ENCODE assay signal across 8 mouse cellular contexts in the genomic region with DNA sequence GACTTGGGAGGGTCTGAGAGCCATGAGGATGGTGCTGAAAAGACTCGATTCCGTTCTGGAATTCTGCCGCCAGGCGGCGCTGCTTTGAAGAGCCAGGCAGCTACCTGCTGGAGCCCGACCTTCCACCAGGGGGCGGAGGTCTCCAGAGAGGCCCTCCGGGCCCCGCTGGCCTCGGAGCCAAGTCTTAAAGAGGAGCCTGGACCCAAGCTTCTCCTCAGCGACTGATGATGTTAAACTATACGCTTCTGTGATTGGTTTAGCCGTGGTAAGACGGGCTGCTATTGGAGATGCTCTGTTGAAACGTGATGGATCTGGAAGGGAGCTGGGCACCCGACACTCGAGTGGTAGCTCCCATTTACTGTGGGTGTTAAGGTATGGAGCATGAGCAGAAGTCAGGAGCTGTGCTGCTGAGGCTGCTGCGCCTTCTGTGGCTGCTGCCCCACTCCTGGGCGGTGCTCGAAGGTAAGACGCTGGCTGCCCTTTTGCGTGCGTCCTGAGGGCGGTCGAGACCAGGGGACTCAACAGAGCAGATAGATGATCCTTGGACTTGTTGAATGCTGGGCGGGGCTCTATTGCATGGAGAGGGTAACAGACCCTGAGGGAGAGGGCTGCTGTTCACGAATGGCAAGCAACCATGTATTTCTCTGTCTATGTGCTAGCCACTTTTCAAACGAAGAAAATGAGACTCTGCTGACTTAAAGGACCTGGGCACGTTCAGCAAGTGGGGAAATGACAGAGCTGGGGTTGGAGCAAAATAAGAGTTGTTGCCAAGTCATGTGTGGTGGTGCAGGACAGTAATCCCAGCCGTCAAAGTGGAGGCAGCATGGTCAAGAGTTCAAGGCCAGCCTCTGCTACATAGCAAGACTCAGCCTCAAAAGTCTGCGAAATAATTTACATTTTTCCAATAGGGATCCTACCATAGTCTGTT. TPM values are rescaled to one million over a fixed set of nuclear protein-coding genes. Genes with fewer than 3 reads are reported as not detected.
A peak's percentile ranks its signal among the peaks of the same experiment; 100 is the strongest.
DNase-seq lines count a peak whose midpoint lies in the region; ATAC-seq and TF ChIP-seq lines count a peak whose summit lies in the region.

No protein-coding gene starts in this region.

- peaks cover 19% of the 10 kb centered on the region for H3K4me1 ChIP-seq in heart, embryonic 15.5 days (replicated peaks)
- H3K4me1 ChIP-seq in liver, embryonic 14.5 days (replicated peaks; ENCODE audit: control insufficient read depth in 2 of 2, insufficient read depth in 2 of 2, low read length in 1 of 2): peaks cover 3 to 12% of the 10 kb centered on the region in 2 experiments; a peak in 3 of 4 replicates
- H3K4me1 ChIP-seq in neural tube, embryonic 11.5 days (ENCODE audit: control insufficient read depth, insufficient read depth, low read length): no peaks in the 10 kb centered on the region
- H3K4me1 ChIP-seq in stomach, postnatal 0 days (replicated peaks; ENCODE audit: control insufficient read depth, insufficient read depth): peaks cover 2% of the 10 kb centered on the region; the same call in 1 of the 2 replicates

- no peak for TF ChIP-seq EP300 in liver, embryonic 14.5 days (IDR thresholded peaks at IDR 0.05; ENCODE audit: low read depth)
- no peak for TF ChIP-seq EP300 in stomach, postnatal 0 days (optimal IDR thresholded peaks at IDR 0.05)

- H3K4me2 ChIP-seq in heart, embryonic 15.5 days: peak overlapping the region; percentile 83
- peak overlapping the region; percentile 48 for H3K4me2 ChIP-seq in liver, embryonic 14.5 days (ENCODE audit: low read depth)
- H3K4me2 ChIP-seq in neural tube, embryonic 11.5 days (ENCODE audit: low read depth): peak overlapping the region; percentile 54
- peak overlapping the region; percentile 62 for H3K4me2 ChIP-seq in stomach, postnatal 0 days (replicated peaks; ENCODE audit: low read depth)

- WGBS in heart, embryonic 15.5 days: 5% methylated on average over 31 of the region's 31 CpGs
- WGBS in liver, embryonic 14.5 days (ENCODE audit: insufficient replicate concordance): 6% methylated on average over 31 of the region's 31 CpGs
- WGBS in neural tube, embryonic 11.5 days: 6% methylated on average over 31 of the region's 31 CpGs
- 5% methylated on average over 31 of the region's 31 CpGs for WGBS in stomach, postnatal 0 days

- H3K27me3 ChIP-seq in heart, embryonic 15.5 days: peaks cover 46% of the 10 kb centered on the region
- H3K27me3 ChIP-seq in liver, embryonic 14.5 days (ENCODE audit: control insufficient read depth, insufficient read depth, low read length): peaks cover 16% of the 10 kb centered on the region
- H3K27me3 ChIP-seq in neural tube, embryonic 11.5 days (ENCODE audit: control insufficient read depth, insufficient read depth, low read length): peaks cover 19% of the 10 kb centered on the region
- H3K27me3 ChIP-seq in stomach, postnatal 0 days (ENCODE audit: control insufficient read depth, insufficient read depth, low read length): no peaks in the 10 kb centered on the region; the same call in 1 of the 2 replicates

- no peaks in the 10 kb centered on the region for H3K36me3 ChIP-seq in heart, embryonic 15.5 days
- H3K36me3 ChIP-seq in liver, embryonic 14.5 days (replicated peaks; ENCODE audit: control insufficient read depth, insufficient read depth, low read depth): no peaks in the 10 kb centered on the region
- H3K36me3 ChIP-seq in neural tube, embryonic 11.5 days (ENCODE audit: control insufficient read depth, insufficient read depth, low read length): no peaks in the 10 kb centered on the region
- H3K36me3 ChIP-seq in stomach, postnatal 0 days (ENCODE audit: control insufficient read depth, insufficient read depth, low read length): no peaks in the 10 kb centered on the region

- peak overlapping the region; percentile 42 for H3K9ac ChIP-seq in heart, embryonic 15.5 days
- H3K9ac ChIP-seq in liver, embryonic 14.5 days (replicated peaks): no peak overlapping the region
- H3K9ac ChIP-seq in neural tube, embryonic 11.5 days (ENCODE audit: low read length): no peak overlapping the region
- H3K9ac ChIP-seq in stomach, postnatal 0 days (ENCODE audit: low read length): 0 out of 2 replicates have a peak overlapping the region, but pooled peaks have one; percentile 27

- peak; percentile 100 for ATAC-seq in CD4-positive, CD25-positive, alpha-beta regulatory T cell, adult 4 months
- peak; percentile 95 for ATAC-seq in heart, embryonic 15.5 days (replicated peaks; ENCODE audit: insufficient number of reproducible peaks, insufficient read depth, low FRiP score, low read depth)
- peak; percentile 87 for ATAC-seq in liver, embryonic 14.5 days (ENCODE audit: insufficient read depth)
- ATAC-seq in neural tube, embryonic 11.5 days (ENCODE audit: insufficient read depth, low FRiP score, low TSS enrichment): peak; percentile 99
- peak; percentile 97 for ATAC-seq in stomach, postnatal 0 days (ENCODE audit: low FRiP score, low TSS enrichment)

- H3K4me3 ChIP-seq in heart, embryonic 15.5 days: peak overlapping the region; percentile 47
- H3K4me3 ChIP-seq in liver, embryonic 14.5 days (ENCODE audit: insufficient read depth in 1 of 2, low read depth in 2 of 2, low read length in 2 of 2): peak overlapping the region; percentile 7 to 27
- peak overlapping the region; percentile 21 for H3K4me3 ChIP-seq in neural tube, embryonic 11.5 days (ENCODE audit: low read depth, low read length)
- peak overlapping the region; percentile 28 for H3K4me3 ChIP-seq in stomach, postnatal 0 days (ENCODE audit: low read depth, low read length)

- DNase-seq in c-Kit-negative CD71-positive TER-119-positive erythroid progenitor cells, embryonic 14.5 days (ENCODE audit: low read depth, low spot score): peak; percentile 87
- DNase-seq in fibroblast of lung, adult 2 months (ENCODE audit: low read depth): peak; percentile 100
- DNase-seq in kidney, postnatal 25 days: peak; percentile 97 to 99
- DNase-seq in liver, embryonic 14.5 days (ENCODE audit: low read depth in 3 of 3, low spot score in 3 of 3): peak; percentile 88 to 90 (median 89)
- DNase-seq in neural tube, embryonic 11.5 days (ENCODE audit: low spot score): peak; percentile 98
- peak; percentile 98 for DNase-seq in stomach, postnatal 0 days (ENCODE audit: low spot score)

- H3K27ac ChIP-seq in heart, embryonic 15.5 days: no peak overlapping the region
- H3K27ac ChIP-seq in liver, embryonic 14.5 days: no peak overlapping the region
- H3K27ac ChIP-seq in neural tube, embryonic 11.5 days (ENCODE audit: low read depth, low read length): no peak overlapping the region
- no peak overlapping the region for H3K27ac ChIP-seq in stomach, postnatal 0 days (replicated peaks)

- TF ChIP-seq CTCF in liver, embryonic 14.5 days (IDR thresholded peaks at IDR 0.05; ENCODE audit: low read depth): peak; percentile 100
- peak; percentile 100 for TF ChIP-seq CTCF in stomach, postnatal 0 days (IDR thresholded peaks at IDR 0.05; ENCODE audit: low read depth)

- H3K9me3 ChIP-seq in heart, embryonic 15.5 days (replicated peaks): no peaks in the 10 kb centered on the region
- H3K9me3 ChIP-seq in liver, embryonic 14.5 days (ENCODE audit: control insufficient read depth, low read length): no peaks in the 10 kb centered on the region
- H3K9me3 ChIP-seq in neural tube, embryonic 11.5 days (ENCODE audit: control insufficient read depth, low read length): no peaks in the 10 kb centered on the region
- no peaks in the 10 kb centered on the region for H3K9me3 ChIP-seq in stomach, postnatal 0 days (ENCODE audit: control insufficient read depth, low read length)

RNA-seq across cellular contexts. Expression of a gene that starts 7.5 kb away (rescaled TPM):
- 10 to 100 TPM in 1 of 2 experiments, 1 to 10 TPM in 1; 3.7 to 27.1 TPM for polyA plus RNA-seq in CD4-positive, CD25-positive, alpha-beta regulatory T cell, adult 4 months (2017; shearing (Covaris generic))
- 0.69 and 2.5 TPM in 2 replicates for polyA plus RNA-seq in heart, embryonic 15.5 days (2015; fragmentation: Nextera tagmentation; extraction: Ambion mirVana)
- polyA plus RNA-seq in liver, embryonic 14.5 days (2012; rRNA removed): 0.40 and 0.58 TPM in 2 replicates
- polyA plus RNA-seq in liver, embryonic 14.5 days (2014; fragmentation: Nextera tagmentation; extraction: Ambion mirVana): 0.13 and 0.33 TPM in 2 replicates
- not detected in 2 replicates for polyA plus RNA-seq in neural tube, embryonic 11.5 days (2014; fragmentation: Nextera tagmentation; extraction: Ambion mirVana)
- 0.45 and 0.53 TPM in 2 replicates for polyA plus RNA-seq in stomach, postnatal 0 days (2015; fragmentation: Nextera tagmentation; extraction: Ambion mirVana)

RNA-seq across cellular contexts. Expression of a gene that starts 13.1 kb away (rescaled TPM):
- 100 to 1,000 TPM; 108 to 154 TPM for polyA plus RNA-seq in CD4-positive, CD25-positive, alpha-beta regulatory T cell, adult 4 months (2017; shearing (Covaris generic))
- polyA plus RNA-seq in heart, embryonic 15.5 days (2015; fragmentation: Nextera tagmentation; extraction: Ambion mirVana): 59.0 and 77.7 TPM in 2 replicates
- polyA plus RNA-seq in liver, embryonic 14.5 days (2012; rRNA removed): 46.8 and 48.7 TPM in 2 replicates
- polyA plus RNA-seq in liver, embryonic 14.5 days (2014; fragmentation: Nextera tagmentation; extraction: Ambion mirVana): 28.8 and 37.5 TPM in 2 replicates
- 116 and 133 TPM in 2 replicates for polyA plus RNA-seq in neural tube, embryonic 11.5 days (2014; fragmentation: Nextera tagmentation; extraction: Ambion mirVana)
- 45.0 and 48.1 TPM in 2 replicates for polyA plus RNA-seq in stomach, postnatal 0 days (2015; fragmentation: Nextera tagmentation; extraction: Ambion mirVana)

RNA-seq across cellular contexts. Expression of a gene that starts 16.2 kb away (rescaled TPM):
- 100 to 1,000 TPM; 144 to 205 TPM for polyA plus RNA-seq in CD4-positive, CD25-positive, alpha-beta regulatory T cell, adult 4 months (2017; shearing (Covaris generic))
- polyA plus RNA-seq in heart, embryonic 15.5 days (2015; fragmentation: Nextera tagmentation; extraction: Ambion mirVana): 6.0 and 13.6 TPM in 2 replicates
- 2.5 and 3.1 TPM in 2 replicates for polyA plus RNA-seq in liver, embryonic 14.5 days (2012; rRNA removed)
- polyA plus RNA-seq in liver, embryonic 14.5 days (2014; fragmentation: Nextera tagmentation; extraction: Ambion mirVana): 4.4 and 5.5 TPM in 2 replicates
- 9.2 and 10.3 TPM in 2 replicates for polyA plus RNA-seq in neural tube, embryonic 11.5 days (2014; fragmentation: Nextera tagmentation; extraction: Ambion mirVana)
- polyA plus RNA-seq in stomach, postnatal 0 days (2015; fragmentation: Nextera tagmentation; extraction: Ambion mirVana): 9.1 and 9.5 TPM in 2 replicates

RNA-seq across cellular contexts. Expression of a gene that starts 17.3 kb away (rescaled TPM):
- 1 to 10 TPM; 3.4 to 6.2 TPM for polyA plus RNA-seq in CD4-positive, CD25-positive, alpha-beta regulatory T cell, adult 4 months (2017; shearing (Covaris generic))
- polyA plus RNA-seq in heart, embryonic 15.5 days (2015; fragmentation: Nextera tagmentation; extraction: Ambion mirVana): 0.34 and 3.2 TPM in 2 replicates
- polyA plus RNA-seq in liver, embryonic 14.5 days (2012; rRNA removed): 1.2 TPM in 2 replicates
- polyA plus RNA-seq in liver, embryonic 14.5 days (2014; fragmentation: Nextera tagmentation; extraction: Ambion mirVana): 0.79 and 0.86 TPM in 2 replicates
- not detected in 2 replicates for polyA plus RNA-seq in neural tube, embryonic 11.5 days (2014; fragmentation: Nextera tagmentation; extraction: Ambion mirVana)
- 2.1 and 2.6 TPM in 2 replicates for polyA plus RNA-seq in stomach, postnatal 0 days (2015; fragmentation: Nextera tagmentation; extraction: Ambion mirVana)

RNA-seq across cellular contexts. Expression of a gene that starts 43.4 kb away (rescaled TPM):
- 10 to 100 TPM; 56.0 to 68.2 TPM for polyA plus RNA-seq in CD4-positive, CD25-positive, alpha-beta regulatory T cell, adult 4 months (2017; shearing (Covaris generic))
- 0.29 and 0.94 TPM in 2 replicates for polyA plus RNA-seq in heart, embryonic 15.5 days (2015; fragmentation: Nextera tagmentation; extraction: Ambion mirVana)
- 0.45 and 0.51 TPM in 2 replicates for polyA plus RNA-seq in liver, embryonic 14.5 days (2012; rRNA removed)
- 0.29 and 0.51 TPM in 2 replicates for polyA plus RNA-seq in liver, embryonic 14.5 days (2014; fragmentation: Nextera tagmentation; extraction: Ambion mirVana)
- polyA plus RNA-seq in neural tube, embryonic 11.5 days (2014; fragmentation: Nextera tagmentation; extraction: Ambion mirVana): 0.93 TPM in 1 of 2 replicates, not detected in the other
- polyA plus RNA-seq in stomach, postnatal 0 days (2015; fragmentation: Nextera tagmentation; extraction: Ambion mirVana): 0.25 and 0.29 TPM in 2 replicates

Comparison
In these comparisons a context has a peak if more than half of its experiments do, and no peak if none do; other contexts are left out.
1. H3K9ac ChIP-seq: peak in heart, embryonic 15.5 days (single experiment) and stomach, postnatal 0 days (single experiment); none in liver, embryonic 14.5 days (single experiment) and neural tube, embryonic 11.5 days (single experiment).
2. Peak in every context shown above with its lines, with median percentiles within 50 percentile points of each other: ATAC-seq, DNase-seq, H3K4me2 ChIP-seq and H3K4me3 ChIP-seq.